Mouse (Mus musculus) kidney, adult 18-20 months (tissue): ENCODE measurements around the gene Sspn.

Source experiments
- DNase-seq: peaks from one replicate; pipeline ENCODE4 v3.0.0; 2021

Sspn gene

DNA sequence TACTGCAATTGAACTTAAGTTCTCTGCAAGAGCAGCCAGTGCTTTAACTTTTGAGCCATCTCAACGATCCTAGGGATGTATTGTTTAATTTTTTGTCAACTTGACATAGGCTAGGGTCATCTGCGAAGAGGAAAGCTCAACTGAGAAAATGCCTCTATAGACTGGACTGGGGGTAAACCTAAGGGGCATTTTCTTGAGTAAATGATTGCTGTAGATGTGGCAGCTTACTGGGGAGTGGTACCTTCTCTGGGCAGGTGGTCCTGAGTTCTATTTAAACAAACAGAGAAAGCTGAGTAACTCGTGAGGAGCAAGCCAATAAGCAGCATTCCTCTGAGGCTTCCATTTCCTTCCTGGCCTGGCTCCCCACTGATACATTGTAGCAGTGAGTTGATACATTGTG, at the start of gene Sspn:
Sspn (plus strand) TSS at position 301 of the 400 bp plus-strand sequence.
- DNase-seq: no peak

- DNase-seq: no peak
Measured at GRCm38 (mm10) chr6:145883010-145883409, 48.4 kb upstream of the Sspn start.

DNA sequence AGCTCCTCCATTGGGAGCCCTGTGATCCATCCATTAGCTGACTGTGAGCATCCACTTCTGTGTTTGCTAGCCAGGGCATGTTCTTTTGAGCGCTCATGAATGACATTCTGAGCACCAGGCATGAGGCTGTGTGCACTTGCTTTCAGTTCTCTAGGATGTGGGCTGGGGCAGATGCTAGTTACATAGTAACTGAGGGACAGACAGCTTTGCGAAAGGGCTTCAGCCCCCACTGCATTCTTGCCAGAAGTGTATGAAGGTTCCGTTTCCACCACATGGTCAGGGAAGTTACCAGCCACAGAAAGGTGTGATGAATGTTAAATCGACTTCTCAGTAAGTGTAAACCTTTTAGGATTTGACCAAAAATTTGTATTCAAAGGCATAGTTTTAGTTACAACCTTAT, 47.8 kb upstream of the Sspn start:
- no peak for DNase-seq

GRCm38 (mm10) chr6:145885069-145885468, 46.4 kb upstream of the Sspn start:
- no peak for DNase-seq

DNA sequence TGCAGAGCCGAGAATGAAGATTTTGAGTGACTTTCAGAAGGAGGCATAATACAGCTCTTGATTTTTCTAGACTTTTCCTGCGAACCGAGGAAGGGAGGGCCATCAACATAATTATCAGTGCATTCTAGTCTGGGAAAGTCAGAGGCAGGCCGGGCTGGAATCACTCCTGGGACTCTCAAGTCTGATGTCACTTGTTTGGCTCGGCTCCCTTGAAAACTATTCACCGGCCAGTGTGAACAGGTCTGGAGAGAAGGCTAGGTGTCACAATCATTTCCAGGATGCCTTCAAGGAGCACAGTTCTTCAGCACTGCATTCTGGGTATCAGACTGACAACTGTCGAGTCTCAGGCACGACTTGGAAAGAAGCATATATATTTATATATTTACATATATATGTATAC, 45.2 kb upstream of the Sspn start:
- no peak for DNase-seq

- no peak for DNase-seq
Measured at GRCm38 (mm10) chr6:145887719-145888118, 43.7 kb upstream of the Sspn start.

DNA sequence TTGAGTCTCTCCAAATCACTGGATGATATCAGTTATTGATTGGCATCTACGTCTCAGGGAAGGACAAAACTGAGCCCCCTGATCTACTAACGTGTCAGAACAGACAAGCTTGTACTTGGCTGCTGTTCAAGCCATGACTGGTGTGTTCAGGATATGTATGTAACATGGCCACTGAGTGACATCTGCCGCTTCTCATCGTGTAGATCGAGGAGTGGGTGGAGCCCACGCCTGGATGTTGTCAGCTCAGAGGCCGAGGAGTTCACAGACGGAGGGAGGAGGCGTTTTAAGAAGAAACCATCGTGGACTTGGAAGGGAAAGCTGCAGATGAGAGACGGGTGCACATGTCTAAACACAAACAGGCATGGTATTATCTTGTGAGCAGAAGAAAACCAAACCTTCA, 39.5 kb upstream of the Sspn start:
- DNase-seq: no peak

DNA sequence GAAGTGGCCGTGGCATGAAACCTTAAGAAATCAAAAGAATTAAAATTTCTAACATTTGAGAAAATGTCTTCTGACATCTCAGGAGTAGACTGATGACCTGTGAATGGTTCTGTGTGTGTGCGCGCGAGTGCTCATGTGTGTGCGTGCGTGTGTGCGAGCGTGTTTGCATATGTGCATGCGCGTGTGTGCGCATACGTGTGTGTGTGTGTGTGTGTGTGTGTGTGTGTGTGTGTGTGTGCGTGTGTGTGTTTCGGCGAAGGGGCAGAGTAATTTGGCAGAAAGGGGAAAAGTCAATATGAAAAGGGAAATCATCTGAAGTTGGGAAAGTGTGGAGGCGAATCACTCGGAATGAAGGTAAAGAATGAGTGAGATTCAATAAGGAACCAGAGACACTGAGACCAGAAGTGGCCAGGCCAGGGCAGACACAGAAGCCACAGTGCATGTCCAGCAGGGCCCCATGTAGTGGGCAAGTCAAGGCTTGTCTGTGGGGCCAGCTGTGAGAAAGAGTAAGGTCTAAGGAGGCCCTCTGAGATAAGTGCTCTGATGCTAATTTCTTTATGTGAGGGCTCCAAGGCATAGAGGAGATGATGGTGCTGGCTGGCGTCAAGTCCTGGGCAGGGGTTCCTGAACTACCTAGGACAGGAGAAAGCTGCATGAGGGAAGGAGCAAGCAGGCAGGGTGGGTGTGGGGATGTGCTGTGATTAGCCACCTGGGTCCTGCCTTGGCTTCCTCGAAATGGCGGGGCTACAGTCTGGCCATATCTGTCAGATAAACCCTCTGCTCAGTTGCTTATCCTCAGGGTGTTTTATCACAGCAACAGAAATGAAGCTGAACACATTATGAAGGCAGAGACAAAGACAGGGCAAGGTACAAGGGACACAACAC, 38.8 kb upstream of the Sspn start:
- DNase-seq: no peak

- no peak for DNase-seq
Measured at GRCm38 (mm10) chr6:145893366-145894021, 37.9 kb upstream of the Sspn start.

GRCm38 (mm10) chr6:145894669-145895342, 36.6 kb upstream of the Sspn start:
- no peak for DNase-seq

DNA sequence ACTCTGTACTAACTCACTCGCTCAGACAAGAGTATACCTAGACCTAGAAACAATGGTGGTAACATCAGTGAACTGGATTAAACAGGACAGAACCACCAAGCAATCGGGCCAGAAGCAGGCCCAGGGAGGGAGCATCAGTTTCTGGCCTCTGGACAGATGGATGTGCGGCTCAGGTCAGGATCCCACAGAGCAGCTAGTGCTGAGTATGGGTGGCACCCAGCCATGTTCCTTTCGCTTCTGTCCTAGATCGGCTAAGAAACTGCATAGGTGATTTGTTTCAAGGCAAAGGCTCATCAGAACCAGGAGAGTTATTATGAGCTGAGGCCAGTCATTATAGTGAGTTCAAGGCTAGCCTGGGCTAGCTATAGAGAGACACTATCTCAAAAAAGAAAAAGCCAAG, 27.3 kb upstream of the Sspn start:
- no peak for DNase-seq

DNA sequence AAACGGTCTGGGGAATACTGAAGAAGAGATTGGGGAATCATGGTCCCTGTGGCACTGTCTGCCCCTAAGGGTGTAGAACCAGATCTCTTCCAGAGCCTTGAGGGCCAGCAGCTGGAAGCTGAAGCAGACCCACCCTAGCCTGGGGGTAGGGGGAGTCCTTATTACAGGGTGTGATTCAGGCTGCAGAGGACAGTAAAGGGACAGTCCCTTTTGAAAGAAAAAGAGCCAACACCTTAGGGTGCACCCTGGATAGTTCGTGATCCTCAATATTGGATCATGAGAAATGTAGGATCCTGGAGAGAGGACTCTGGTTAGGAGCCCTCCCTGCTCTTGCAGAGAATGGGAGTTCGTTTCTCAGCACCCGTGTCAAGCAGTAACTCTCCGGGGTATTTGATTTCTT, 26.8 kb upstream of the Sspn start:
- no peak for DNase-seq

DNA sequence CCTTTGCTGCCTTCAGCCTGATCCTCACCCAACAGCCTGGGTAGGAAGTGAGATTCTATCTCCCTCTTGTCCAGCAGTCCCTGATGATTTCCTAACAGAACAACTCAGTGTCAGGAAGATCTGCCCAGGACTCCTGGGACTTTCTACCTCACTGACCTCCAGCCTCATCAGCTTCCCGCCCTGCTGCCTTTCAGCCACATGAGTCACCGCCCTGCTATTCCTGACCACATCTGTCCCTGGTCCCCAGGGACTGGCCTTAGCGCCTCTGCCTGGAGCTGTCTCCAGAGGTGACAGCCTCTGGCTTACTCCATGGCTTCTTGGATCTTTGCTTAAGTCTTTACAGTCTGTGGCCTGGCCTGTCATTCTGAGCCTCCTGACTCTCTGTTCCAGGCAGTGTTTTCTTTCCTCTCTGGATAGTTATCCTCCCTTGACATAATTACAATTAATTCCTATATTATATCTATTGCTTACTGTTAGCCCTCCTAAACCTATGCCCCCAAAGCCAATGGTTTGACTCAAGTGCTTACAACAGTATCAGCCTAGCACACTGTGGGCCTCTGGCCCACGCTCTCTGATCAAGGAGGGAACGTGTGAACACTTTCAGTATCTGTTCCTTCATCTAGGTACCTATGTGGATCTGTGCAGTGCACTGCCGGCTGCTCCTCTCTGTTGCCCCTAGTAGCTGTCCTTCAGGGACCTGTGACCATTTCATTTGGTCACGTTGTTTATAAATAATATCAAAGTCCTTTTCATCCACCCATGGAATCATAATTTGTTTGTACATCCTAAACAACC, 25.1 kb upstream of the Sspn start:
- DNase-seq: peak; percentile 7

DNA sequence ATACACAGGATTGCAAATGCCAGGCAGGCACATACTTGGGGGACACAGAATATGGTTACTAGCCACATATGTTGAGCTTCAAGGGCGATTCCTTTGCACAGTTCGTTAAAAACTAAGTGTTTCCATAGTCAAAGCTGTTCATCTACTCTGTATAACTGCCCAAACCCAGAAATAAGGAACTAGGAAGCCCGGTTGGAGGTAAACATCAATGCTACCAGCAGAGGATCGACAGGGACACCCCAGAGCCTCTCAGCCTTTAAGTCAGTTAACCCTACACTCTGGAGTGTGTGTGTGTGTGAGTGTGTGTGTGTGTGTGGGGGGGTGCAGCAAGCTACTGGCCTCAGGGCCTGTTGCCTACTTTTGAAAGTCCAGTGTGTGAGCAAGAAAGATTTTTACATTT, 21.5 kb upstream of the Sspn start:
- DNase-seq: no peak

- DNase-seq: no peak
Measured at GRCm38 (mm10) chr6:145910469-145911426, 20.7 kb upstream of the Sspn start.

GRCm38 (mm10) chr6:145912232-145912631, 19.2 kb upstream of the Sspn start:
- DNase-seq: no peak

DNA sequence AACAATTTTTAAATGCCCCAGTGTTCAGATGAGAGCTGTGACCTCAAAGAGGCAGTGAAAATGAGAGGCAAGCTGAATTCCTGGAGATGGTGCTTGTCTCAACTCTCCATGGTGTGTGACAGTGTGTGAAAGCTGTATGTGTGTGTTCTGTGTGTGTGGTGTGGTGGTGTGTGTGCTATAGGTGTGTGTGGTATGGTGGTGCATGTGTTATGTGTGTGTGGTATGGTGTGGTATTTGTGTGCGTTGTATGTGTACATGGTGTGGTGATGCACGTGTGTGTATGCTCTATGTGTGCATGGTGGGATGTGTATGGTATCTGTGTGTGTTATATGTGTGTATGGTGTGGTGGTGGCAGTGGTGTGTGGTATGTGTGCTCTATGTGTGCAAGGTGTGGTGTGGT, 16.0 kb upstream of the Sspn start:
- DNase-seq: no peak

DNA sequence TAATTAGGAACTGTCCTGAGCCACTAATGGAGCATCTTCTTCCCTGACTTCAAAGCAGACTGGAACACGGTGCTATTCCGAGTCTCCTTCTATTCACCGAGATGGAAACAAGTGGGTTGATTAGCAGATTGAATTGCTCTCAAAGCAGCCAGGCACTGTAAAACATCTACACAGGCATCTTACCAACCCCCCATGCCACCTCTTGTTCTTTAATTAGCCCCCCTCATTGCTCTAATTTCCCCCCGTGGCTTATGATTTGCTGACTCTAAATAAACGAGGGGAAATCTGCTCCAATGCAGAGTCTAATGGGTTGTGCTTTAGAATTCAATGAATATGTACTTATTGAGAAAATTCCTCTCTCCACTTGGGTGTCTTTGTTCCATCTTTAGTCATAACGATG, 15.0 kb upstream of the Sspn start:
- no peak for DNase-seq

DNA sequence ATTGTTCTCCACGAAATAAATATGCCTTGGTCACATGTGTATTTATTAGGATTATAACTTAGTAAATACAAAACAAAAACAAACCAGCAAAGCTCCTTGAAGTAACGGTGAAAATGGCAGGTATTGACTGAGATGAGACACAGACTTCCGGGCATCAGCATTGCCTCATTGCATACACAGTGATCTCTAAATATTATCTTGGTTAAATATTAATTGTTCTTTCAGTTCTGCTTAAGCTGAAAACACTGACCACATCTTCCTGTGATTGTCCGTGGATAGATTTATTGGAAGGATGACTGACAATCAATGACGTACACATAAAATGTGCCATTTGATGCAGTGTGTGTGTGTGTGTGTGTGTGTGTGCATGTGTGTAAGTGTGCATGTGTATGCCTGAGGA, 13.2 kb upstream of the Sspn start:
- no peak for DNase-seq

GRCm38 (mm10) chr6:145923594-145923993, 7.8 kb upstream of the Sspn start:
- DNase-seq: no peak

GRCm38 (mm10) chr6:145934001-145934696, 2.7 kb downstream of the Sspn start:
- DNase-seq: peak; percentile 86
